Mouse (Mus musculus): ENCODE results near the gene Anxa4. TPM values are rescaled to one million over a fixed set of nuclear protein-coding genes. Genes with fewer than 3 reads are reported as not detected.

Gene Anxa4
- polyA plus RNA-seq, 1 experiment from 2014 or later, result 7.4 TPM

GRCm38 (mm10) chr6:86732276-86733173, 60.9 kb downstream of the Anxa4 start:
- peaks cover 4% of the 10 kb centered on the region for H3K36me3 ChIP-seq
- under 1% methylated on average over 62 of the region's 62 CpGs for WGBS
- peak overlapping the region; percentile 81 for H3K4me3 ChIP-seq
- no peaks in the 10 kb centered on the region for H3K9me3 ChIP-seq
- peak overlapping the region; percentile 94 for H3K27ac ChIP-seq
- DNase-seq (ENCODE audit: low spot score), result peak; percentile 43
- peaks cover 28% of the 10 kb centered on the region for H3K4me1 ChIP-seq (replicated peaks)
- H3K27me3 ChIP-seq (ENCODE audit: insufficient read depth, poor library complexity, severe bottlenecking), result no peaks in the 10 kb centered on the region

- H3K9me3 ChIP-seq, result no peaks in the 10 kb centered on the region
- DNase-seq (ENCODE audit: low spot score), result no peak
- H3K4me1 ChIP-seq (replicated peaks), result peaks cover 19% of the 10 kb centered on the region
- H3K27me3 ChIP-seq (ENCODE audit: insufficient read depth, poor library complexity, severe bottlenecking), result no peaks in the 10 kb centered on the region
- H3K36me3 ChIP-seq, result peaks cover 28% of the 10 kb centered on the region
- 91% methylated on average over 5 of the region's 5 CpGs for WGBS
- H3K27ac ChIP-seq, result no peak overlapping the region
- H3K4me3 ChIP-seq, result no peak overlapping the region
Measured at GRCm38 (mm10) chr6:86728711-86729110, 64.7 kb downstream of the Anxa4 start.

- no peaks in the 10 kb centered on the region for H3K4me1 ChIP-seq (replicated peaks)
- no peaks in the 10 kb centered on the region for H3K27me3 ChIP-seq (ENCODE audit: insufficient read depth, poor library complexity, severe bottlenecking)
- H3K9me3 ChIP-seq, result no peaks in the 10 kb centered on the region
- H3K4me3 ChIP-seq, result no peak overlapping the region
- H3K27ac ChIP-seq, result no peak overlapping the region
- WGBS, result 84% methylated on average over 3 of the region's 3 CpGs
- no peak for DNase-seq (ENCODE audit: low spot score)
- peaks cover 65% of the 10 kb centered on the region for H3K36me3 ChIP-seq
Measured at GRCm38 (mm10) chr6:86721977-86722376, 71.4 kb downstream of the Anxa4 start.

- Histone ChIP-seq H3K4me3 (no peak overlapping the region), H3K36me3 (peaks cover 88% of the 10 kb centered on the region), H3K4me1 (replicated peaks) (no peaks in the 10 kb centered on the region), H3K27ac (no peak overlapping the region), H3K27me3 (ENCODE audit: insufficient read depth, poor library complexity, severe bottlenecking) (no peaks in the 10 kb centered on the region), H3K9me3 (no peaks in the 10 kb centered on the region)
- no peak for DNase-seq (ENCODE audit: low spot score)
- 91% methylated on average over 4 of the region's 4 CpGs for WGBS
Measured at GRCm38 (mm10) chr6:86708072-86708774, 85.2 kb downstream of the Anxa4 start.

- no peak for DNase-seq (ENCODE audit: low spot score)
- Histone ChIP-seq H3K9me3 (no peaks in the 10 kb centered on the region), H3K27me3 (ENCODE audit: insufficient read depth, poor library complexity, severe bottlenecking) (no peaks in the 10 kb centered on the region), H3K4me3 (no peak overlapping the region), H3K27ac (no peak overlapping the region), H3K36me3 (peaks cover 99% of the 10 kb centered on the region), H3K4me1 (replicated peaks) (no peaks in the 10 kb centered on the region)
- 91% methylated on average over 9 of the region's 9 CpGs for WGBS
Measured at GRCm38 (mm10) chr6:86702577-86702976, 90.8 kb downstream of the Anxa4 start.

GRCm38 (mm10) chr6:86697903-86698302, 95.5 kb downstream of the Anxa4 start:
- no peak overlapping the region for H3K4me3 ChIP-seq
- no peak overlapping the region for H3K27ac ChIP-seq
- no peaks in the 10 kb centered on the region for H3K27me3 ChIP-seq (ENCODE audit: insufficient read depth, poor library complexity, severe bottlenecking)
- no peaks in the 10 kb centered on the region for H3K4me1 ChIP-seq (replicated peaks)
- peaks cover 79% of the 10 kb centered on the region for H3K36me3 ChIP-seq
- 87% methylated on average over 6 of the region's 6 CpGs for whole genome bisulfite sequencing
- no peak for DNase-seq (ENCODE audit: low spot score)
- H3K9me3 ChIP-seq, result no peaks in the 10 kb centered on the region

- no peak for DNase-seq (ENCODE audit: low spot score)
- H3K4me1 ChIP-seq (replicated peaks), result no peaks in the 10 kb centered on the region
- no peaks in the 10 kb centered on the region for H3K27me3 ChIP-seq (ENCODE audit: insufficient read depth, poor library complexity, severe bottlenecking)
- H3K27ac ChIP-seq, result no peak overlapping the region
- H3K36me3 ChIP-seq, result peaks cover 72% of the 10 kb centered on the region
- H3K9me3 ChIP-seq, result no peaks in the 10 kb centered on the region
- WGBS, result 88% methylated on average over 10 of the region's 10 CpGs
- H3K4me3 ChIP-seq, result no peak overlapping the region
Measured at GRCm38 (mm10) chr6:86696213-86696612, 97.2 kb downstream of the Anxa4 start.

- Histone ChIP-seq H3K4me1 (replicated peaks) (no peaks in the 10 kb centered on the region), H3K27ac (no peak overlapping the region), H3K9me3 (no peaks in the 10 kb centered on the region), H3K36me3 (peaks cover 72% of the 10 kb centered on the region), H3K27me3 (ENCODE audit: insufficient read depth, poor library complexity, severe bottlenecking) (no peaks in the 10 kb centered on the region), H3K4me3 (no peak overlapping the region)
- peak; percentile 60 for DNase-seq (ENCODE audit: low spot score)
Measured at GRCm38 (mm10) chr6:86694465-86694864, 98.9 kb downstream of the Anxa4 start.

GRCm38 (mm10) chr6:86689671-86690070, 103.7 kb downstream of the Anxa4 start:
- DNase-seq (ENCODE audit: low spot score), result no peak
- H3K9me3 ChIP-seq, result no peaks in the 10 kb centered on the region
- H3K4me3 ChIP-seq, result no peak overlapping the region
- H3K4me1 ChIP-seq (replicated peaks), result peaks cover 3% of the 10 kb centered on the region
- 95% methylated on average over 3 of the region's 3 CpGs for WGBS
- H3K27me3 ChIP-seq (ENCODE audit: insufficient read depth, poor library complexity, severe bottlenecking), result no peaks in the 10 kb centered on the region
- H3K27ac ChIP-seq, result no peak overlapping the region
- peaks cover 45% of the 10 kb centered on the region for H3K36me3 ChIP-seq

GRCm38 (mm10) chr6:86686971-86687370, 106.4 kb downstream of the Anxa4 start:
- H3K9me3 ChIP-seq, result no peaks in the 10 kb centered on the region
- H3K27me3 ChIP-seq (ENCODE audit: insufficient read depth, poor library complexity, severe bottlenecking), result no peaks in the 10 kb centered on the region
- WGBS, result 71% methylated on average over 1 of the region's 1 CpGs
- no peak overlapping the region for H3K4me3 ChIP-seq
- DNase-seq (ENCODE audit: low spot score), result no peak
- peaks cover 17% of the 10 kb centered on the region for H3K4me1 ChIP-seq (replicated peaks)
- no peak overlapping the region for H3K27ac ChIP-seq
- H3K36me3 ChIP-seq, result peaks cover 41% of the 10 kb centered on the region

Other genes starting within 250 kb of the Anxa4 start
- 0.71 TPM in 2 replicates for gene Asprv1, start 165.4 kb downstream of the Anxa4 start, polyA plus RNA-seq (2016; fragmentation: Nextera tagmentation; extraction: Ambion mirVana)
- gene Mxd1, start 124.4 kb downstream of the Anxa4 start, polyA plus RNA-seq (2016; fragmentation: Nextera tagmentation; extraction: Ambion mirVana), result 11.8 and 22.2 TPM in 2 replicates
- 120 and 128 TPM in 2 replicates for gene Snrnp27, start 109.1 kb downstream of the Anxa4 start, polyA plus RNA-seq (2016; fragmentation: Nextera tagmentation; extraction: Ambion mirVana)
- 35.0 and 38.1 TPM in 2 replicates for gene Gmcl1, start 60.2 kb downstream of the Anxa4 start, polyA plus RNA-seq (2016; fragmentation: Nextera tagmentation; extraction: Ambion mirVana)
- 12.1 and 18.8 TPM in 2 replicates for gene Aak1, start 55.9 kb upstream of the Anxa4 start, polyA plus RNA-seq (2016; fragmentation: Nextera tagmentation; extraction: Ambion mirVana)
- 90.6 and 104 TPM in 2 replicates for gene Nfu1, start 215.7 kb upstream of the Anxa4 start, polyA plus RNA-seq (2016; fragmentation: Nextera tagmentation; extraction: Ambion mirVana)
- gene Gfpt1, start 249.3 kb upstream of the Anxa4 start, polyA plus RNA-seq (2016; fragmentation: Nextera tagmentation; extraction: Ambion mirVana), result 11.4 and 15.0 TPM in 2 replicates